Mouse (Mus musculus) olfactory bulb, adult 2 months (tissue): ENCODE data around the gene Cdh22.

ENCODE experiments used
- CTCF ChIP-seq: fragments of 200-500 bp; IDR thresholded peaks from 2 replicates; pipeline ENCODE4 v1.5.1; 2012; ENCODE audit warnings: low read depth, mild to moderate bottlenecking, low read length, moderate library complexity; ENCODE audit not compliant: insufficient read depth
- POLR2A ChIP-seq: fragments of 200-500 bp; IDR thresholded peaks from 2 replicates; pipeline ENCODE4 v1.6.1; 2012; ENCODE audit warnings: mild to moderate bottlenecking, low read depth, low read length, moderate library complexity; ENCODE audit not compliant: insufficient read depth

GRCm38 (mm10) chr2:165239533-165240144, 5.0 kb upstream of the Cdh22 start:
- no peak for TF ChIP-seq CTCF
- TF ChIP-seq POLR2A: no peak
